Mouse (Mus musculus) megakaryocyte, embryonic 14.5 days (primary cell): ENCODE results near the gene Il17rb.

Source experiments
- FLI1 ChIP-seq: IDR thresholded peaks from 2 replicates; pipeline ENCODE4 v1.6.1; 2012; ENCODE audit warnings: low read length, inconsistent platforms, mixed read lengths
- GATA1 ChIP-seq: IDR thresholded peaks from 3 replicates; pipeline ENCODE4 v1.6.1; 2012; ENCODE audit warnings: mixed read lengths, low read length, inconsistent platforms, borderline replicate concordance

DNA sequence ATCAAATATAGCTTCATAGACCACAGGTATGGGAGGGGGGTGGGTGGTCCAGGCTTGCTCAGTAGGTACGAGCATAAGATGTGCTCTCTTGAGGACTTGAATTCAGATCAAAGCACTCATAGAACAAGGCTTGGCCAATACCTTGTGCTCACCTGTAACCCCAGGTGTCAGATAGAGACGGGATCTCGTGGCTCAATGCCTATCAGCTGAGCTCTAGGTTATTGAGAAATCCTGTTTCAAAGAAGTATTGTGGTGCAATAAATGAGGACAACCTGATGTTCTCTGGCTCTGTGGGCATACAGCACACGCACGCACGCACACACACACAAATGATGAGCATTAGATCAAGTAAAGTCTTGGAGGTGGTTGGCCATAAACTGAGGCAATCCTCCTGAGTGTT lies 31.8 kb downstream of the Il17rb start:
- TF ChIP-seq GATA1 (no peak), FLI1 (no peak)
